Mouse (Mus musculus): Measurements from ENCODE around the gene Dcun1d2.
"Not testable (repeated sequence)": the region's sequence is repeated elsewhere in the genome, so short reads cannot be mapped to it uniquely, and the experiment has no call there.

Gene Dcun1d2

DNA sequence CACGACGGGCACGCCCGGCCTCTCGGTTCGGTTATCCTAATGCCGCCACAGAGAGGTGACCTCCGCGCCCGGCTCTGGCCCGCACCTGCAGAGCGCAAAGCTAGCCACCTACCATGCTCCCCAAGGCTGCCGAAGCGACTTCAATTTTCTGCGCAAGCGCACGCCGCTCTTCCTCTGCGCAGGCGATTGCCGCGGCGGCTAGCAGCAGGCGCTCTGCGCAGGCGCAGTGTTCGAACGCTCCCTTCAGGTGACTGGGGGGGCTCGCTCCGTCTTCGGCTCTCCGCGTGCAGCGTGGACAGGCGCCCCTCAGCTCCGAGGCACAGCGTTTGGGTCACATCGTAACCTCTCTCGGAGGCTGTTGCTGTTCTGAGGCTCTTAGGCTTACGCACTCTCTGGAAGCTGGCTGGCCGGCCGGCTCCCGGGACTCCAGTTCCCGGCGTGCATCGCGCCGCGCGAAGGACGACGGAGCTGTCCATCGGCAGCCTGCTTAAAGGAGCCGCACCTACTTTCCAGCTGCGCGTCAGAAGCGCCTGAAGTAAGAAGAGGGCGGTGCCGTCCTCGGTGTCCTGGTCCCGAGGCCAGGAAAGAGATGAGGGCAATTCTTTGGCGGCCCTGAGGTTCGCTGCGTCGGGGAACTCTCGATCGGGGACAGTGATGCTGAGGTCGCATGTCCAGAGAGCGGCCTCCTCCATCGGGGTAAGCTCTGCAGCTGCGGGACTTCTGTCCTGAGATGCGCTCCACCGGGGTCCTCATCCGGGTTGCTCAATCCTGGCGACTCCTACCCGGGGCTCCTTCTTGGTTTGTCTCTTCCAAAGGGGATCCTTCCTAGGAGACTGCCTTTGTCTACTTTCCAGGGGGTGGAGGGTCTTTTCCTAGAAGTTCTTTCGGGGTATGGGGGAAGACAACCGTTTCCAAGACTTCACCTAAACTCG lies at the start of gene Dcun1d2, which contains the start of gene Tmco3:
Gene Dcun1d2 (minus strand): TSS at position 440 of the 932 bp plus-strand sequence.
Gene Tmco3 (plus strand): TSS at position 499 of the 932 bp plus-strand sequence.
- peak; percentile 96 for DNase-seq

DNA sequence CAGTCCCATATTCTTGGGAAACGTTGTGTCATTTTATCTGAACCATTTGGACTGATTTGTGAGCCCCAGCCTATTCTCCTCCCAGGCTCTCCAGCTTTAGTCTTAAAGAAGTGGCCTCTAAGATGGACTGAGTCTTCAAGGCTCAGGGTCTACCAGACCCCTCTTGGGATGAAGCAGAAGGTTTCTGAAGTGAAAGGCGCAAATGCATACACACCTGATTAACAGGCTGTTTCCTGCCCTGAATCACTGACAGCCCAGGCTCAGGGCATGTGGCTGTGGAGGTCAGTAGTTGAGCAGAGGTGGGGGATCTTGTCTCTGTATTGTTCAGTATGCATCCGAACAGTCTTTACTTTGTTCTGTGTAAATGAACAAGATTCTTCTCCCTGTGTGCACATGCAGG lies 49.7 kb upstream of the Dcun1d2 start:
- no peak for DNase-seq

DNA sequence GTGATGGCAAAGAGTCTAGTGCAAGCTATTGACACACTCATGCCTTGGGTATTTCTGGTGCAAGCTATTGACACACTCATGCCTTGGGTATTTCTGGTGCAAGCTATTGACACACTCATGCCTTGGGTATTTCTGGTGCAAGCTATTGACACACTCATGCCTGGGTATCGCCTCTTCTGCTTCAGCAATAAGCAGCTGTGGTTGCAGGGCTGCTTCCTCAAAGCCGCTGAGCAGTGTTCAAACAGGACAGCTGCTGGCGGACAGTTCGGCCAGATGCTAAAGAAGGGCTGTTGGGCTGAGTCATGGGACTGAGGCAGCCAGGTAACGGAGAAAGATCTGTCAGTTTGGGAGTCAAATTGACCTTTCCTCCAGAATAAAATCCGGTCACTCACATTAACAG lies 49.3 kb upstream of the Dcun1d2 start:
- DNase-seq = not testable (repeated sequence)

DNA sequence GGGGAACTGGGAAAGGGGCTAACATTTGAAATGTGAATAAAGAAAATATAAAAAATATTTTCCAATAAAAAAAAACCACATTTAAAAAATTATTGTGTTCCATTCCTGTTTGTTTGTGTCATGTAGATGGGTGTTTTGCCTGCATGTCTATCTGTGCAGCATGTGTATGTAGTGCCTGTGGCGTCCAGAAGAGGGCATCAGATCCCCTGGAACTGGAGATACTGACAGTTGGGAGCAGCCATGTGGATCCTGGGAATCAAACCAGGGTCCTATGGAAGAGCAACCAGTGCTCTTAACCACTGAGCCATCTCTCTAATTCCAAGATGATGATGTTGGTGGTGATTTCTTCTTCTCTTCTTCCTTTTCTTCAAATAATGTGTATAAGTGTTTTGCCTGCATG lies 46.7 kb upstream of the Dcun1d2 start:
- no peak for DNase-seq

DNA sequence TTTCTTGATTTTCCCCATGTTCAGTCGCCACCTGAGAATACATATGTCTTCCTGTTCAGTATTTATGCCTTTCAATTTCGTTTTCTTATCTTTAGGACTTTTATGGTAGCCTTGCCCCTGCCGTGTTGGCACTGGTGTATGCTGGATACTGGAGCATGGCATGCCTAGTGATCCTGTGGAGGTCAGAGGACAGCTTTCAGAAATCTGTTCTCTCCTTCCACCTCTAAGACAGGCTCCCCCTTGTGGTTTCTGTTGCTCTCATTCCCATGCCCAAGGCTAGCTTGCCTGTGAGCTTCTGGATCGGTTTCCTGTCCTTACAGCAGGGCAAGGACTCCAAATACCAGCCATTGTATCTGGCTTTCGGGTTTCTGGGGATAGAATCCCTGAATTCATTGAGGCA lies 38.7 kb upstream of the Dcun1d2 start:
- DNase-seq = no peak

DNA sequence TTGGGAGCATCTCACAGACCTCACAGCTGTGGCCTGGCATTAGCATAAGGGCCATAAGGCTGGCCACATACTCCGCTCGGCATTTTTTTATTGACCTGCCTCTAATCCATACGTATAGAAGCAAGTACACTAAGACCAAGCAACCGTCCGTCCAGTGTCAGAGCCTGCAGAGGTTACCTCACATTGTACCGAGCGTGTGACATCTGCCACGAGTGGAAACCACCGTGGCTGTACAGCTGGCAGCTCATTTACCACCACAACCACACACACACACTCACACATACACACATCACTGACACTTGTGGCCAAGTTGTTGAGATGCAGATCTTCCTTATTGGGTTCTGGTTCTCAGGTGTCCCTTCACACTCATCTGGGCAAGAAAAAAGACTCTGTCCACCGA lies 28.7 kb upstream of the Dcun1d2 start:
- DNase-seq = no peak

DNA sequence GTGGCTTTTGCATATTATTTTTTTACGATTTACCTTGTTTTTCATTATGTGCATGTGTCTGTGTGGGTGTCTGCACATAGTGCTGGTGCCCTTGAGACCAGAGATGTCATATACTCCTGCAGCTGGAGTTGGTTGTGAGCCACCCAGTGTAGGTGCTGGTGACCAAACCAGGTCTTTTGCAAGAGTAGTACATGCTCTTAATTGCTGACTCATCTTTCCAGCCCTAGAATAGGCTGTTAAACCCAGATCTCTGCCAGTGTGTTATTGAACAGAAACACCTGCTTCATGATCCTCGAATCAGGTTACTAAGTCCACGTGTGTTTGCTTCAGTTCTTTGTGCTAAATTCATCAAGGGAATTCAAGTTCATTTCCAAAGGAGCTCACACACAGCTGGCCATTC lies 27.0 kb upstream of the Dcun1d2 start:
- no peak for DNase-seq

DNA sequence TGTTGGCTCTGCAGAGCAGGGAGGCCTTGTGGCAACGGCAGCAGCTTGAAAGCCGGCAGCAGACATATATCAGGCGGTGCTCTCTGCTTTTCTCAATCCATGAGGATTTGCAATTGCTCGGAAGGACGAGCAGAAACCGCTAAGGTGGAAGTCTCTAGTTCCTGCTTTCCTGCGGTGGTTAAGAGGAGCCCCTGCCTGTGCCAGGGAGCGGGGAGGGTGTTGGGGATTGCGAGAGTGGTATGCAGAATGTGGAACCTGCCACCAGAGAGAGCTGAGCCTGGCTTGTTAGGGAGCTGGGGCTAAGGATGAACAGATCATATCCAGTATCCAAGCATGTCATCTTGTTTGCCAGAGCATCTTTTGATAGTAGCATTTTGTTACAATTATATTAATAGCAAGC lies 19.0 kb upstream of the Dcun1d2 start:
- no peak for DNase-seq

DNA sequence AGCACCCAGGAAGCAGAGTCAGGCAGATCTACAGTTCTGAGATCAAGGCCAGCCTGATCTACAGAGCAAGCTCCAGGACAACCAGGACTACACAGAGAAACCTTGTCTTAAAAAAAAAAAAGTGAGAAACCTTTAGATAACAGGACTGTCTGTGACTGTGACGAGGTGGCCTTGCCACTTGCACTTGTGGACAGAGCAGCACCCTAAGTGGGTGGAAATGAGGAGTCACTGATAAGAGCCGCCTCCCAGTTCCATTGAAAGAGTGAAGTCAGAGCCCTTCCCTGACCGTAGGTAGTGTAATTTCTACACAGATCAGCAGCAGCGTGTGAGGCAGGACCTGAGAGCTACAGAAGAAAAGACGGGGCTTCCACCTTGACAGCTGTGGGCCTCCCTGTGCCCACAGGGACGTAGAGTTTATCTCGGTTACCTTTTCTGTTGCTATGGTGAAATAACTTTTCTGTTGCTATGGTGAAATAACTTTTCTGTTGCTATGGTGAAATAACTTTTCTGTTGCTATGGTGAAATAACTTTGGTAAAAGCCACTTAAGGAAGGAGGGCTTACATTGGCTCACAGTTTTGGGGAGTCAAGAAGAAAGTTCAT lies 18.5 kb upstream of the Dcun1d2 start:
- no peak for DNase-seq

DNA sequence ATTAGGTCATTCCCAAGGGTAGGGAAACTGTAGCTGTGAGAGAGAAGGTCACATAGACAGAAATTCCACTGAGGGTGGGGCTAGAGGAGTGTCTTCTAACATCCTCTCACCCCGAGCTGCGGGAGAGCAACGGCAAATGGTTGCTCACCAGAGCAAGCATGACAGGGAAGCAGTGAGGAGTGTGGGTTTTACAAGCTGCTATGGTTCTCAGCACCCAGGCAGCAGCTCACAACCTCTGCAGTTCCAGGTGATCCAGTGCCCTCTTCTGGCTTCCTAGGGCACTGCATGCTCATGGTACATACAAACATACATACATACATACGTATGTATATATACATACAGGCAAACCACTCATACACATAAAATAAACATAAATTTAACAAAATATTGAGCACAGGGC lies 18.0 kb upstream of the Dcun1d2 start:
- DNase-seq = no peak

DNA sequence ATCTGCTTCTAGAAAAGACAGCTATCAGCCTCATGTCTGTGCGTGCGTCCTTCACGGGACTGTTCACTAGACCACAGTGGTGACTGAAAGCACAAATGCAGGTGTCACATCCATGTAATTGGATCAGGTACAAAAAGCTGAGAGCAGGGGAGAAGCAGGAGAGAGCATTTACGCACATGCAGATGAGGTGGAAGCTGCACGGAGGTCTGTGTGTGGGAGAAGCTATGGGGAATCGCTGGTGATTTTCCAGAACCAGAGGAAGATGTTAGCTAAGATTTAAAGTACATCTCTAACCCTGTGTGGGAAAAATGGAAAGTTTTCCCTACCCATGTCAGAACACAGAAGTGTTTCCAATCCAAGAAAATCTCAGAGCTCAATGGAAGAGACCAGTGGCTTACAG lies 17.5 kb upstream of the Dcun1d2 start:
- no peak for DNase-seq

DNA sequence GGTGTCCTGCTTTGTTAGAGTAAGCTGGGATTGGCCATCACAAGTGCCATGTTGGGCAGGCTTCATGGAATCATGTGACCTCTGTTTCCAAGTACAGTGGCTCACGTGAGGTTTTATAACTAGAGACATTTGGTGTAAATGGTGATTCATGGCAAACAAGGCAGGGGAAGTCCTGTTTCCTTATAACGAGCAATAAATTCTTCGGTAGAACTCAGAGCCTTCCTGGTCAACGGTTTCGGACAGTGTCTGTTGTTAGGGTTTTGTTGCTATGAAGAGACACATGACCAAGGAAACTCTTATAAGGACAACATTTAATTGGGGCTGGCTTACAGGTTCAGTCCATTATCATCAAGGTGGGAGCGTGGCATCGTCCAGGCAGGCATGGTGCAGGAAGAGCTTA lies 13.1 kb upstream of the Dcun1d2 start:
- DNase-seq = no peak

DNA sequence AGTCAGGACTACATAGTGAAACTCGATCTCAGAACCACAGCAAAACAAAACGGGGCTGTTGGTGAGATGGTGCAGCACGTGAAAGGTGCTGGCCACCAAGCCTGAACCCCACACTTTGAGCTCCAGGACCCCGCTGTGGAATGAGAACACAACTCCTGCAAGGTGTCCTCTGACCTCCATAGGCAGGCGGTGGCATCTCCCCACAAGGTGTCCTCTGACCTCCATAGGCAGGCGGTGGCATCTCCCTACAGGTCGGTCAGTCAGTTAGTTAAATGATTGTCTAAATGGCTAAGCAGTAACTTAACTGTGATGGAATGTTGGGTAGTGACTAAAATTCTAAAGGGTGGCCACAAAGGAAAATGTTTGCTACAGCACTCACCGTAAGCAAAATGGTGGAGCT lies 11.6 kb upstream of the Dcun1d2 start:
- no peak for DNase-seq

DNA sequence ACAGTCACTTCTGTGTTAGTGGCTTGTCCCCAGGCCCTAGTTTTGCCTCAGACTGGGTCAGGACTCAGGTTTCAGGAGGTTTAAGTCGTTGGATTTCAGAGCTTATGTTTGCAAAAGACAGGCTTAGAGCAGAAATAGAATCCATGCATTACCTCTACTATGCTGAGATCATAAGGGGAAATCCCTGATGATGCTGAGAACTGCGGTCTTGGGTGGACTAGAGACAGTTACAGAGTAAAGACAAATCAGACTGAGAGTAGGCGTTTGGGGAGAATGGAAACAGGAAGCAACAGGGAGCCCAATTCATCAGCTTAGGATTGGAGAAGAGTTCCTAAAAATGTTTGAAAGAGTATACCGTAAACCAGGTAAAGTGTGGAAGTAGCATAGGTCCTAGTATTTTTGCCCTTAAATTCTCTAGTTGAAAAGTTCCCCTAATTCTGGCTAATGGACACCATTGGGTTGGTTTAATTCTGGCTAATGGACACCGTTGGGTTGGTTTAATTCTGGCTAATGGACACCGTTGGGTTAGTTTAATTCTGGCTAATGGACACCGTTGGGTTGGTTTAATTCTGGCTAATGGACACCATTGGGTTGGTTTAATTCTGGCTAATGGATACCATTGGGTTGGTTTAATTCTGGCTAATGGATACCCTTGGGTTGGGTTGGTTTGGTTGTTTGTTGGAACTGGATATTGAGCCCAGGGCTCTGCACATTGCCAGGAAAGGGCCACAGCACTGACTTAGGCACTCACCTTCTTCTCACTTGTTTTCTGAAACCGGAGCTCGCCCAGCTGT lies 5.9 kb upstream of the Dcun1d2 start:
- no peak for DNase-seq

DNA sequence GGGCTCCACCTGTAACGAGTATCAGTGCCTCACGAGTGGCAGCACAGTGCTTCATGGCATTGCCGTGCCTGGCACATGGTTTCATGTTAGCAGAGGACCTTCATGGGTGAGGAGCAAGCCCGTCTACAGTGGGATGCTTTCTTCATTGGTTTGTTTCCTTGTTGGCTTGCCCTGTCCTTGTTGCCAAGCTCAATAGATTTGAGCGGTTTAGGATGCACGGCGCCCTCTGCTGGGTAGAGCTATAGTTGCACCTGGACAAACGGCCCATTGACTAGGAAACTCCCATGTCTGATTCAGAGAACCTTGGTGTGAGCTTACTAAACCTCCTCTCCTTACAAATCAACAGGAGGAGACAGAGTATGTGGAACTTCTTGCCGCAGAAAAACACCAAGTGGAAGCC lies 4.4 kb upstream of the Dcun1d2 start:
- peak; percentile 68 for DNase-seq

DNA sequence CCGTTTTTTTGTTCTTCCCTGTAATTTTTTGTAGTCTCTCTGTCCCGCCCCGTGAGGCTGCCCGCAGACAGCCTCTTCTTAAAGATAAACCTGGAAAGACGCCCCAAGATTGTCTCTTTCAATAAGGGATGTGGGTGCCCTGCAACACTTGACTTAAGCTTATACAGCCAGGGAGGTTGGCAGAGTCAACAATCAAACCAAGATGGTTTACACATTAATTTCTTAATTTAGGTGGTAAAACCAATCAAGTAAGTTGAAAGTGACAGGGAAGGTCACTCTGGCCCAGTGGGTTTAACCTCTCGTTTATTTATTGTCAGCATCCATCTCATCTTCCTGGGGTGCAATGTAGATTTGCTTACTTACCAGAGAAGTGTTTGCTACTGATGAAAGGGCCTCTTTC lies 715 bp upstream of the Dcun1d2 start:
- DNase-seq = no peak

DNA sequence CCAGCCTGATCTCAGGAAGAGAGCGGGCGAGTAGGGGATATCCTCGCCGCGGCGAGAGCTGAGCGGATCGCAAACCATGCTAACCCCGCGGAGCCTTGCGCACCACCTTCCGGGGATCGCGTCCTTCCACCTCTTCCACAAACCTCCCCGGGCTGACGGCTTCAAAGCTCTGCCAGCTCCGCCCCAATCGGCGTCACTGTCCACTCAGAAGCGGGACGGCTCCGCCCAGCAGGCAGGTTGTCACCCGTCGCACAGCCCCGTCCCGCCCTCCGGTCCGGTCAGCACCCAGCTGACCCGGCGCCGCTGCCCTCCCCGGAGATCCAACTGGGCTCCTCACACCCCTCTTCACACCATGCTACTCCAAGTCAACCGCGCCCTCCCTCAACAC lies 633 bp downstream of the Dcun1d2 start:
- DNase-seq = peak; percentile 91

DNA sequence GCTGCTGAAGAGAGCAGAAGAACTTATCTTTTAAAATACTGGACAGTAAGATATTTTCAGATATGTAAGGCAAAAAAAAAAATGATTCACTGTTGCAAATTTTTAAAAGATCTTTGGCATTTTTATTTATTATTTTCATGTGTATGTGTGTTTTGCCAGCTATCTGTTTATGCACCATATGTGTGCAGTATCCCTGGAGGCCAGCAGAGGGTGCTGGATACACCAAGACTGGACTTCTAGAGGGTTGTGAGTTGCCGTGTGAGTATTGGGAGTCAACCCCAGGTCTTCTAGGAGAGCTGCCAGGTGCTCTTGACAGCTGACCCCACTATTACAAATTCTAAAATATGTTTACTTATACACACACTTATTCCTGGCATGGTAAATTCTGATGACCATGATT lies 4.7 kb downstream of the Dcun1d2 start:
- no peak for DNase-seq

DNA sequence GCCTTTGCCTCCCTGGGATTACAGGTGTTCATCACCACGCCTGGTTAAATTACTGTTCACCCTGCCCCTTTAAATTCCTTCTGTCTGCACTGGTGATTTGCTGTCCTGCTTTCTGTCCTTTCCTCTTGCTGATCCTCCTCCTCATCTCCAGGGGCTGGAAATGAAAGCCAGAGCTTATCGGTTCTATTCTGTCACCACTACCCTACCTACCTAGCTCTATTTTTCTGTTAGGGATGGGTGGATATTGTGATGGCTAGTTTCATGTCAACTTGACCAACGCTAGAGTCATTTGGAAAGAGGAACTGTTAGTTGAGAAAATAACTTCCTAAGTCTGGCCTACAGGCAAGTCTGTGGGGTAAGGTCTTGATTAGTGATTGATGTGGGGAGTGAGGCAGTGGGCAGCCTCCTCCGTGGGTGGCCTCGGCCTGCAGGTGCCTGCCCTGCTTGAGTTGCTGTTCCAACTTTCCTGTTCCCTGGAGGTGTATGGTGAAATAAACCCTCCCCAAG lies 10.9 kb downstream of the Dcun1d2 start:
- no peak for DNase-seq

DNA sequence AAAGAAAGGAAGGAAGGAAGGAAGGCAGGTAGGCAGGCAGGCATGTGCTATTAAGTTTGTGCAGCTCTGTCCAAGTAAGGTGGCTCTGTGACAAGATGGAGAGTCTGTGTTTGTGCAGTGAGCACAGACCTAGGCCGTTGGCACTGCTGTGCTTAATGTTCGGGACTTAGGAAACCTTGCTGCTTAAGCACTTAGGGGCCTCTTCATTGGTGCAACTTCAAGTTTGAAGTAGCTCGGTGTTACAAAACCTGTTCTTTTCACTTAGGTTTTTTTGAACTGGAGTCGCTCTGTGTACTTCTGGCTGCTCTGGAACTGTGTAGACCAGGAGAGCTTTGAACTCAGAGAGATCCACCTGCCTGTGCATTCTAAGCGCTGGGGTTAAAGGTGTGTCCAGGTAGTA lies 15.1 kb downstream of the Dcun1d2 start:
- DNase-seq = no peak

DNA sequence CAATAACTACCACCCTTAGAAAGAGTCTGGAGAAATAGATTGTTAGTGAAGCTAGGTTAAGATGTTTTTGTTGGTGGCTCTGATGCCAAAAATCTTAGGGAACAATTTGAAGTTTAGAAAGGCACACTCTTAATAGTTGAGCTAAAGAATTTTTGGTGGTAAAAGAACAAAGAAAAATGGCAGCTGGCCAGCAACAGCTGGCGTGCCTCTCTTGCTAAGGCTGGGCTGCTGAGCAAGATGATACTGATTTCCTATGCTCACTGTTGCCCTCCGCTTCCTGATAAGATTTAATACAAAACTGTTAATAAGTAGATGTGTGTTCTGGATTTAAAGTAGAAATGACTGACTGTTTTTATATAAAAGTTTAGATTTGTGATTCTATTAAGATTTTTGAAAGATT lies 20.4 kb downstream of the Dcun1d2 start:
- DNase-seq = no peak

DNA sequence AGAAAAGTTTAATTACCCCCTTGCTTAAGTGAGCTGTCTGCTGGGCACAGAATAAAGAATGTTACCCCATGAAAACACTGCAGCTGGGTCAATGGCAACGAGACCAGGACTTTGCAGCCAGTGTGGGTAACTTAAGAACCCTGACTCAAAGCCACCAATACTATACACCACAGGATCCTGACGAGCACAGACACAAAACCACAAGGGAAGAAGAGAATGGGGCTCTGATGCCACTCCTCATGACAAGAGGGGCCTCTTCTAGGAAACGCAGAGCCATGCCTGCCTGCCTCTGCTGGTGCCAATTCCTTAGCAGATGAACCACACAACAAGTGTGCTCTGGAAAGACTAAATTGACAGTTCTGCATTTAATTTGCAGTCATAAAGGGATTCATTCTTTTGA lies 24.6 kb downstream of the Dcun1d2 start:
- no peak for DNase-seq

DNA sequence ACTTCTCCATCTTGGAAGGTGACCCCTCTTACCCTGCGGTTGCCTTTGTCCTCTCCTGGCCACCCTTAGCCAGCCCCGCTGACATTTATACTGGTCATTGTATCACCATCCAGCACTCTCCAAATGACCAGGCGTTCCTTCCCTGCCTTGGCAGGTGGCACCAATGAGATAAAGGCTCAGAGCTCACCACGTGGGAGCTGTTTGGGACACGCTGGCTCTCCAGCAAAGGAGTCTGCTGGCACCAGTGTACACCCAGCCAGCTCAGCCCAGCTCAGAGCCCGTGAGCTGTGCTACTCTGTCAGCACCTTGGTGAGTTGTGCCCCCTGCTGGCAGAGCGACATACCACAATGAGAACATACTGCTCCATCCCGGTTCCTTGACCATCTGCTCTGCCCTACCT lies 33.9 kb downstream of the Dcun1d2 start, which contains the start of gene Adprhl1:
Gene Adprhl1 (minus strand): TSS at position 144 of the 400 bp plus-strand sequence.
- peak; percentile 61 for DNase-seq

Data from cerebellum, adult 11 months (tissue).